Mouse (Mus musculus): ENCODE measurements around the gene Cebpg. TPM values are rescaled to one million over a fixed set of nuclear protein-coding genes. Genes with fewer than 3 reads are reported as not detected.

Cebpg gene
- total RNA-seq, 1 experiment from 2014 or later = 69.0 TPM

- ATAC-seq (replicated peaks; ENCODE audit: insufficient number of reproducible peaks, low FRiP score, low TSS enrichment, poor library complexity, severe bottlenecking) = 0 out of 2 replicates have a peak, but pooled peaks have one; percentile 4
Observed at GRCm38 (mm10) chr7:35055619-35056435, 546 bp downstream of the Cebpg start.

GRCm38 (mm10) chr7:35054977-35055618, 1.3 kb downstream of the Cebpg start:
- no peak for ATAC-seq (replicated peaks; ENCODE audit: insufficient number of reproducible peaks, low FRiP score, low TSS enrichment, poor library complexity, severe bottlenecking)

- ATAC-seq (replicated peaks; ENCODE audit: insufficient number of reproducible peaks, low FRiP score, low TSS enrichment, poor library complexity, severe bottlenecking) = no peak
Observed at GRCm38 (mm10) chr7:35054286-35054685, 2.1 kb downstream of the Cebpg start.

GRCm38 (mm10) chr7:35053161-35053560, 3.2 kb downstream of the Cebpg start:
- ATAC-seq (replicated peaks; ENCODE audit: insufficient number of reproducible peaks, low FRiP score, low TSS enrichment, poor library complexity, severe bottlenecking) = no peak

GRCm38 (mm10) chr7:35050540-35050939, 5.8 kb downstream of the Cebpg start:
- ATAC-seq (replicated peaks; ENCODE audit: insufficient number of reproducible peaks, low FRiP score, low TSS enrichment, poor library complexity, severe bottlenecking) = no peak

- no peak for ATAC-seq (replicated peaks; ENCODE audit: insufficient number of reproducible peaks, low FRiP score, low TSS enrichment, poor library complexity, severe bottlenecking)
Observed at GRCm38 (mm10) chr7:35046091-35046490, 10.3 kb downstream of the Cebpg start.

GRCm38 (mm10) chr7:35044719-35045118, 11.7 kb downstream of the Cebpg start:
- no peak for ATAC-seq (replicated peaks; ENCODE audit: insufficient number of reproducible peaks, low FRiP score, low TSS enrichment, poor library complexity, severe bottlenecking)

GRCm38 (mm10) chr7:35043266-35043817, 13.0 kb downstream of the Cebpg start:
- no peak for ATAC-seq (replicated peaks; ENCODE audit: insufficient number of reproducible peaks, low FRiP score, low TSS enrichment, poor library complexity, severe bottlenecking)

GRCm38 (mm10) chr7:35042759-35043217, 13.6 kb downstream of the Cebpg start:
- ATAC-seq (replicated peaks; ENCODE audit: insufficient number of reproducible peaks, low FRiP score, low TSS enrichment, poor library complexity, severe bottlenecking) = no peak

- ATAC-seq (replicated peaks; ENCODE audit: insufficient number of reproducible peaks, low FRiP score, low TSS enrichment, poor library complexity, severe bottlenecking) = no peak
Observed at GRCm38 (mm10) chr7:35042209-35042554, 14.2 kb downstream of the Cebpg start.

- ATAC-seq (replicated peaks; ENCODE audit: insufficient number of reproducible peaks, low FRiP score, low TSS enrichment, poor library complexity, severe bottlenecking) = no peak
Observed at GRCm38 (mm10) chr7:35041286-35042208, 14.8 kb downstream of the Cebpg start.

- ATAC-seq (replicated peaks; ENCODE audit: insufficient number of reproducible peaks, low FRiP score, low TSS enrichment, poor library complexity, severe bottlenecking) = no peak
Observed at GRCm38 (mm10) chr7:35040176-35040972, 16.0 kb downstream of the Cebpg start.

GRCm38 (mm10) chr7:35037408-35037807, 19.0 kb downstream of the Cebpg start:
- ATAC-seq (replicated peaks; ENCODE audit: insufficient number of reproducible peaks, low FRiP score, low TSS enrichment, poor library complexity, severe bottlenecking) = no peak

- no peak for ATAC-seq (replicated peaks; ENCODE audit: insufficient number of reproducible peaks, low FRiP score, low TSS enrichment, poor library complexity, severe bottlenecking)
Observed at GRCm38 (mm10) chr7:35036266-35036731, 20.1 kb downstream of the Cebpg start.

GRCm38 (mm10) chr7:35035565-35035964, 20.8 kb downstream of the Cebpg start:
- ATAC-seq (replicated peaks; ENCODE audit: insufficient number of reproducible peaks, low FRiP score, low TSS enrichment, poor library complexity, severe bottlenecking) = no peak

- no peak for ATAC-seq (replicated peaks; ENCODE audit: insufficient number of reproducible peaks, low FRiP score, low TSS enrichment, poor library complexity, severe bottlenecking)
Observed at GRCm38 (mm10) chr7:35035141-35035553, 21.2 kb downstream of the Cebpg start.

- no peak for ATAC-seq (replicated peaks; ENCODE audit: insufficient number of reproducible peaks, low FRiP score, low TSS enrichment, poor library complexity, severe bottlenecking)
Observed at GRCm38 (mm10) chr7:35030567-35030966, 25.8 kb downstream of the Cebpg start.

- ATAC-seq (replicated peaks; ENCODE audit: insufficient number of reproducible peaks, low FRiP score, low TSS enrichment, poor library complexity, severe bottlenecking) = no peak
Observed at GRCm38 (mm10) chr7:35029648-35030047, 26.7 kb downstream of the Cebpg start.

Measured in monocyte, adult 5-6 weeks (primary cell).